Mouse (Mus musculus) kidney, postnatal 4 days (tissue): ENCODE data around the gene Camkmt.

Experiments used
- DNase-seq, 2 experiments: peaks; one replicate each; pipeline ENCODE4 v3.0.0; 2021; ENCODE audit warnings: mixed read lengths in 2 of 2

Camkmt gene

GRCm38 (mm10) chr17:85090120-85091099 lies at the start of gene Camkmt, which contains the start of gene Prepl:
Camkmt (plus strand) TSS chr17:85090552.
Prepl (minus strand) TSS chr17:85090241.
- DNase-seq, result peak; percentile 96 to 97

- DNase-seq, result peak; percentile 50 to 65
These were observed 49.4 kb upstream of the Camkmt start for GRCm38 (mm10) chr17:85040913-85041312.

- DNase-seq, result peak; percentile 22 to 45
These were observed 47.9 kb upstream of the Camkmt start for GRCm38 (mm10) chr17:85042419-85042818.

GRCm38 (mm10) chr17:85043404-85043816 lies 46.9 kb upstream of the Camkmt start:
- DNase-seq, result peak; percentile 24 to 45

- DNase-seq, result peak; percentile 18 to 46
These were observed 45.9 kb upstream of the Camkmt start for GRCm38 (mm10) chr17:85044466-85044865.

GRCm38 (mm10) chr17:85045160-85045559 lies 45.2 kb upstream of the Camkmt start:
- peak; percentile 43 to 58 for DNase-seq

- no peak for DNase-seq
These were observed 42.0 kb upstream of the Camkmt start for GRCm38 (mm10) chr17:85048379-85048778.

- DNase-seq, result no peak
These were observed 32.1 kb upstream of the Camkmt start for GRCm38 (mm10) chr17:85058276-85058675.

- DNase-seq, result no peak
These were observed 31.2 kb upstream of the Camkmt start for GRCm38 (mm10) chr17:85059136-85059535.

GRCm38 (mm10) chr17:85063560-85063959 lies 26.8 kb upstream of the Camkmt start:
- DNase-seq, result no peak

- no peak for DNase-seq
These were observed 23.0 kb upstream of the Camkmt start for GRCm38 (mm10) chr17:85067331-85067730.

GRCm38 (mm10) chr17:85070658-85071057 lies 19.7 kb upstream of the Camkmt start:
- DNase-seq, result no peak

GRCm38 (mm10) chr17:85071088-85071775 lies 19.1 kb upstream of the Camkmt start:
- DNase-seq, result no peak

GRCm38 (mm10) chr17:85072383-85072782 lies 18.0 kb upstream of the Camkmt start:
- DNase-seq, result no peak

- no peak for DNase-seq
These were observed 17.1 kb upstream of the Camkmt start for GRCm38 (mm10) chr17:85073214-85073613.

GRCm38 (mm10) chr17:85074083-85074482 lies 16.3 kb upstream of the Camkmt start:
- DNase-seq, result no peak

GRCm38 (mm10) chr17:85079276-85079675 lies 11.1 kb upstream of the Camkmt start:
- DNase-seq, result no peak

- no peak for DNase-seq
These were observed 9.6 kb upstream of the Camkmt start for GRCm38 (mm10) chr17:85080781-85081180.

- DNase-seq, result no peak
These were observed 5.0 kb upstream of the Camkmt start for GRCm38 (mm10) chr17:85085335-85085734.

GRCm38 (mm10) chr17:85086501-85086900 lies 3.9 kb upstream of the Camkmt start:
- DNase-seq, result no peak

- DNase-seq, result no peak
These were observed 2.8 kb upstream of the Camkmt start for GRCm38 (mm10) chr17:85087591-85087990.

- no peak for DNase-seq
These were observed 2.0 kb upstream of the Camkmt start for GRCm38 (mm10) chr17:85088401-85088800.

- peak; percentile 15 to 29 for DNase-seq
These were observed 1.3 kb upstream of the Camkmt start for GRCm38 (mm10) chr17:85089011-85089410.

- DNase-seq, result no peak
These were observed 731 bp upstream of the Camkmt start for GRCm38 (mm10) chr17:85089621-85090020.
